Mouse (Mus musculus) limb, embryonic 11.5 days (tissue): Measurements from ENCODE around the gene Uhrf1. TPM values are rescaled to one million over a fixed set of nuclear protein-coding genes. Genes with fewer than 3 reads are reported as not detected.
A peak's percentile ranks its signal among the peaks of the same experiment; 100 is the strongest.

Experiments used
- ATAC-seq: fragments of 200-750 bp; cut with Nextera tagmentation; 2 replicates; pipeline ENCODE4 v1.8.0; 2017; ENCODE audit warnings: low read depth; ENCODE audit not compliant: insufficient number of reproducible peaks, low FRiP score, low TSS enrichment
- DNase-seq: peaks from one replicate; pipeline ENCODE4 v3.0.0-alpha.2; 2015; ENCODE audit warnings: low spot score
- H3K27ac ChIP-seq: fragments of 300-500 bp; sonication (generic); replicated peaks from 2 replicates; pipeline ENCODE4 v1.5.1; 2014; ENCODE audit warnings: low read depth, mild to moderate bottlenecking, low read length
- H3K27me3 ChIP-seq: fragments of 300-500 bp; sonication (generic); 2 replicates; pipeline ENCODE4 v1.6.1; 2014; ENCODE audit warnings: mild to moderate bottlenecking, low read length, mixed read lengths; ENCODE audit not compliant: control insufficient read depth, insufficient read depth
- H3K36me3 ChIP-seq: fragments of 300-500 bp; sonication (generic); 2 replicates; pipeline ENCODE4 v1.6.1; 2014; ENCODE audit warnings: mild to moderate bottlenecking, low read length, moderate library complexity, mixed read lengths; ENCODE audit not compliant: control insufficient read depth, insufficient read depth
- H3K4me1 ChIP-seq: fragments of 300-500 bp; sonication (generic); 2 replicates; pipeline ENCODE4 v1.6.1; 2014; ENCODE audit warnings: low read length, mixed read lengths; ENCODE audit not compliant: control insufficient read depth, insufficient read depth
- H3K4me2 ChIP-seq: fragments of 300-500 bp; sonication (generic); 2 replicates; pipeline ENCODE4 v1.6.1; 2014; ENCODE audit warnings: low read depth, mild to moderate bottlenecking, moderate library complexity; ENCODE audit not compliant: severe bottlenecking
- H3K4me3 ChIP-seq: fragments of 300-500 bp; sonication (generic); 2 replicates; pipeline ENCODE4 v1.5.1; 2014; ENCODE audit warnings: low read depth, low read length
- H3K9ac ChIP-seq: fragments of 300-500 bp; sonication (generic); 2 replicates; pipeline ENCODE4 v1.6.1; 2014; ENCODE audit warnings: mild to moderate bottlenecking, low read length
- H3K9me3 ChIP-seq: fragments of 300-500 bp; sonication (generic); 2 replicates; pipeline ENCODE4 v1.6.1; 2016; ENCODE audit warnings: low read length; ENCODE audit not compliant: control insufficient read depth
- WGBS: fragments of 180-500 bp; shearing (Covaris S2); extraction: QIAGEN DNeasy Blood & Tissue Kit; methylation state at CpG from one replicate; pipeline ENCODE4 v1.1.7; 2014; 5-methylcytosine and 5-hydroxymethylcytosine counted together
- polyA plus RNA-seq: library from polyadenylated mRNA; unstranded; fragments of >200 nt; fragmentation: Nextera tagmentation; extraction: Ambion mirVana; gene quantifications from 2 replicates; pipeline ENCODE4 v1.2.1, GENCODE M21; 2014

Uhrf1 gene
- polyA plus RNA-seq, 1 experiment from 2014 or later: 153 TPM

GRCm38 (mm10) chr17:56350694-56351093 lies 47.6 kb downstream of the Uhrf1 start:
- H3K27ac ChIP-seq: no peak overlapping the region
- H3K4me2 ChIP-seq: no peak overlapping the region
- no peak overlapping the region for H3K4me3 ChIP-seq
- 34% methylated on average over 2 of the region's 2 CpGs for WGBS
- H3K9me3 ChIP-seq: no peaks in the 10 kb centered on the region
- peaks cover 7% of the 10 kb centered on the region; the same call in 1 of the 2 replicates for H3K36me3 ChIP-seq
- ATAC-seq (0 out of 2 replicates have a peak, but pooled peaks have one; percentile 39), DNase-seq (peak; percentile 83)
- H3K27me3 ChIP-seq: no peaks in the 10 kb centered on the region
- H3K9ac ChIP-seq: no peak overlapping the region
- no peaks in the 10 kb centered on the region for H3K4me1 ChIP-seq

GRCm38 (mm10) chr17:56356921-56357885 lies 54.1 kb downstream of the Uhrf1 start:
- H3K36me3 ChIP-seq: peaks cover 14% of the 10 kb centered on the region; the same call in 1 of the 2 replicates
- peak; percentile 75; the same call in 1 of the 2 replicates for ATAC-seq
- peak; percentile 82 for DNase-seq

GRCm38 (mm10) chr17:56359183-56359725 lies 56.1 kb downstream of the Uhrf1 start:
- H3K4me2 ChIP-seq: no peak overlapping the region
- H3K36me3 ChIP-seq: peaks cover 11% of the 10 kb centered on the region; the same call in 1 of the 2 replicates
- no peaks in the 10 kb centered on the region for H3K9me3 ChIP-seq
- no peak overlapping the region for H3K27ac ChIP-seq
- H3K4me3 ChIP-seq: no peak overlapping the region
- H3K27me3 ChIP-seq: no peaks in the 10 kb centered on the region
- no peak overlapping the region for H3K9ac ChIP-seq
- H3K4me1 ChIP-seq: no peaks in the 10 kb centered on the region
- ATAC-seq (no peak), DNase-seq (no peak)
- 84% methylated on average over 3 of the region's 3 CpGs for WGBS

More at GRCm38 (mm10) chr17:56356921-56357885, 54.1 kb downstream of the Uhrf1 start:
- Histone ChIP-seq H3K4me1 (no peaks in the 10 kb centered on the region), H3K9me3 (no peaks in the 10 kb centered on the region), H3K9ac (no peak overlapping the region), H3K27ac (no peak overlapping the region), H3K4me3 (no peak overlapping the region), H3K4me2 (no peak overlapping the region), H3K27me3 (no peaks in the 10 kb centered on the region)
- WGBS: 70% methylated on average over 9 of the region's 9 CpGs

GRCm38 (mm10) chr17:56359864-56360263 lies 56.7 kb downstream of the Uhrf1 start:
- DNase-seq (no peak), ATAC-seq (no peak)
- 89% methylated on average over 1 of the region's 1 CpGs for WGBS
- H3K36me3 ChIP-seq: peaks cover 8% of the 10 kb centered on the region; the same call in 1 of the 2 replicates
- H3K9ac ChIP-seq: no peak overlapping the region
- no peaks in the 10 kb centered on the region for H3K4me1 ChIP-seq
- no peak overlapping the region for H3K27ac ChIP-seq
- H3K4me3 ChIP-seq: no peak overlapping the region
- H3K9me3 ChIP-seq: no peaks in the 10 kb centered on the region
- H3K27me3 ChIP-seq: no peaks in the 10 kb centered on the region
- no peak overlapping the region for H3K4me2 ChIP-seq

GRCm38 (mm10) chr17:56360451-56360850 lies 57.3 kb downstream of the Uhrf1 start:
- H3K4me1 ChIP-seq: no peaks in the 10 kb centered on the region; the same call in 1 of the 2 replicates
- H3K9me3 ChIP-seq: no peaks in the 10 kb centered on the region
- H3K4me2 ChIP-seq: no peak overlapping the region
- H3K4me3 ChIP-seq: no peak overlapping the region
- peaks cover 7% of the 10 kb centered on the region; the same call in 1 of the 2 replicates for H3K36me3 ChIP-seq
- H3K27ac ChIP-seq: 0 out of 2 replicates have a peak overlapping the region, but pooled peaks have one; percentile 4
- 67% methylated on average over 8 of the region's 8 CpGs for WGBS
- no peak for DNase-seq
- no peaks in the 10 kb centered on the region for H3K27me3 ChIP-seq
- ATAC-seq: no peak
- H3K9ac ChIP-seq: no peak overlapping the region

- no peaks in the 10 kb centered on the region for H3K27me3 ChIP-seq
- H3K9me3 ChIP-seq: no peaks in the 10 kb centered on the region
- no peak overlapping the region for H3K4me3 ChIP-seq
- H3K27ac ChIP-seq: no peak overlapping the region
- no peak overlapping the region for H3K4me2 ChIP-seq
- peaks cover 5% of the 10 kb centered on the region; the same call in 1 of the 2 replicates for H3K4me1 ChIP-seq
- no peak overlapping the region for H3K9ac ChIP-seq
- no peak for DNase-seq
- ATAC-seq: no peak
- WGBS: 93% methylated on average over 2 of the region's 2 CpGs
- H3K36me3 ChIP-seq: peaks cover 7% of the 10 kb centered on the region; the same call in 1 of the 2 replicates
Measured at GRCm38 (mm10) chr17:56361542-56361941, 58.4 kb downstream of the Uhrf1 start.

- DNase-seq: no peak
Measured at GRCm38 (mm10) chr17:56365791-56366673, 62.9 kb downstream of the Uhrf1 start.

More at GRCm38 (mm10) chr17:56365791-56366673, 62.9 kb downstream of the Uhrf1 start:
- Histone ChIP-seq H3K4me2 (no peak overlapping the region), H3K9me3 (no peaks in the 10 kb centered on the region), H3K9ac (no peak overlapping the region), H3K27ac (no peak overlapping the region), H3K4me1 (peaks cover 5% of the 10 kb centered on the region; the same call in 1 of the 2 replicates), H3K4me3 (no peak overlapping the region), H3K36me3 (peaks cover 5% of the 10 kb centered on the region; the same call in 1 of the 2 replicates), H3K27me3 (no peaks in the 10 kb centered on the region)
- WGBS: 67% methylated on average over 7 of the region's 7 CpGs
- ATAC-seq: no peak
